Mouse (Mus musculus) bone marrow macrophage, adult 2 months (primary cell): ENCODE measurements around the gene Hmgxb4.

Experiments used
- CTCF ChIP-seq: IDR thresholded peaks from 2 replicates; pipeline ENCODE4 v1.5.1; 2012; ENCODE audit warnings: low read depth, mild to moderate bottlenecking, low read length, moderate library complexity
- POLR2A ChIP-seq: IDR thresholded peaks from 2 replicates; pipeline ENCODE4 v1.6.1; 2012; ENCODE audit warnings: mild to moderate bottlenecking, low read depth, low read length, borderline replicate concordance

- TF ChIP-seq POLR2A: no peak
- no peak for TF ChIP-seq CTCF
Measured at GRCm38 (mm10) chr8:74981809-74982208, 11.3 kb upstream of the Hmgxb4 start.
